Mouse (Mus musculus): ENCODE data around the gene Fam198a.

- TF ChIP-seq POLR2A (IDR thresholded peaks at IDR 0.05; ENCODE audit: borderline replicate concordance, low read depth, low read length) (no peak), CTCF (IDR thresholded peaks at IDR 0.05; ENCODE audit: low read depth, low read length) (no peak)
These were observed 25.8 kb upstream of the Fam198a start for GRCm38 (mm10) chr9:121924901-121925560.
